Mouse (Mus musculus) WW6 (cell line): ENCODE results near the gene Tmem234.

Experiments
- DNase-seq: peaks from one replicate; pipeline ENCODE4 v3.0.0-alpha.2; 2013; ENCODE audit warnings: low read depth, low spot score

The Tmem234 gene

DNA sequence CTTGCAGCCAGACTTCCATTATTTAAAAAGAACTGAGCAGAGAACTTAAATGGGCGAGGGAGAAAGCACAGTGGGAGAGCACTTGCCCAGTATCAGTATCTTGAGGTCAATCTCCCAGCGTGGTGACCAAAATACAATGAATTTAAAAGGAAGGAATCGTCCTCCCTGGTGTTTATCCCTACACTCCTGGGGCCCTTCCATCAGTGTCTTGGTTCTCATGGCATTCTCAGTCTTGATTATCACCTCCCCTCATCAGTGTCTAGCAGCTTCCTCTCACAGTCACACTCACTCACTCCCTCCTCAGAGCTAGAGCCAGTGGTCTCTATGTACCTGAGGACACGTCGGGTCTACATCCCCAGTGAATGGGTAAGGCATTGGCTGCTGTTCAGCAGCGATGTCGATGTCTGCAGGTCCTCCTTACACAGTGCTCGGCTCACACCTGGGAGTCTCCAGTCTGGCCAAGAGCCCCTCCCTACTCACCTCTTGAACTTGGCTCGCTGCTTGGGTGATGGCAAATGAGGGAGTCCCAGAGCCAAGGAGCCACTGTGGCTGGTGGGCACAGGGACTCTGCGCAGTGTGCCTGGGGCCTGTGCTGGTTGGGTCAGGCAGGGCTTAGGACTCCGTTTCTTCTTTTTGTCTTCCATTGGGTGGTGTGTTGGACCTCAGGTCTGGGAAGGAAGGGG is 21.8 kb downstream of the Tmem234 start:
- no peak for DNase-seq

DNA sequence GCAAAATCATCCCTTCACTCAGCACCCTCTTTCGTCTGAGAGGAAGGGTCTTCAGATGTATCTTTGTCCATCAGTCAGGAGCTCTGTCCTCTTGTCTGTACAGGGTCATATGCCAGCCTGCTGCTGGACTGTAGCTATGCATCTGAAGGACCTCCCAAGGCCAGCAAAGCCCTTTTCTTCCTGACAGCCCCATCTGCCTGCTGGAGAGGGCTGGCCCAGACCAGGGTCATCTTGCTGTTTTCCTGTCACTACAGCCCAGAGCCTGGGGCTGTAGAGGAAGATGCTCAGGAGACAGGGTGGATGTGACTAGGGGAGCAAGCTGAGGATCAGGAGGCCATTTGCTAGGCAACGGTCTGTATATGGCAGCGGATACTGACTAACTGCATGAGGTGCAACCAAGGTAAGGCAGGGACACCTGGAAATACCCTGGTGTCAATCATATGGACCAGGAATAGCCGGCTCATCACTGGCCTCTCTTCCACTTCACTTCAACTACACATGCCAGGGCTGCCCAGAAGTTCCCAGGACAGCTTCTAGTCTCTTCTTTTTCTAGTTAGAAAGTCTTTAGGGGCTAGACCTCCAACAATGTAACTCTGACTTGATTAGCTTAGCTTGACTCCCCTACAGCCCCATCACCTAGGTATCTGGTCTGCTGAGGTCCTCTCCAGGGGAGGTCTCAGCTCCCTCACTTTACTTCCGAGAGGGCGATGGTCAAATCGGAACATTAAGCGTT is 22.5 kb downstream of the Tmem234 start:
- DNase-seq: no peak

DNA sequence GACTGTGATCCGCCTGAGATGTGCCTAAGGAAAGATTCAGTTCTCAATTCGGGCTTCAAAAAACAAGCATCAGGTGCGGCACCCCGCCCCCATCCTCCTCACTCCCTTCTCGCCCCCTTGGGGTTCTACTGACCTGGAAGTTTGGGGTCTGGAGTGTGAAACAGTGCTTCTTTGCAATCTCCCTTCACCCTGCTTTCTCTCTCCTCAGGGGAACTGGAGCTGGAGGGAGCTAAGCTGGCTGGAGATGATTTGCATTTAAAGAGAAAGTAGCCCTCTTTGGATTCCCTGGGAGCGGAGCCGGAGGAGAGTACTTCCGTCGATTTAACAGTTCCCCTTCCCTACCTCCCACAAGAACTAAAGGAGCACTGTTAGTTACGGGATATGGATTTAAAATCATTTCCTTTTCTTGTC is 23.2 kb downstream of the Tmem234 start, which contains the start of gene Ccdc28b:
TSS of gene Ccdc28b (minus strand) at position 267 of the 411 bp plus-strand sequence.
- DNase-seq: no peak

DNA sequence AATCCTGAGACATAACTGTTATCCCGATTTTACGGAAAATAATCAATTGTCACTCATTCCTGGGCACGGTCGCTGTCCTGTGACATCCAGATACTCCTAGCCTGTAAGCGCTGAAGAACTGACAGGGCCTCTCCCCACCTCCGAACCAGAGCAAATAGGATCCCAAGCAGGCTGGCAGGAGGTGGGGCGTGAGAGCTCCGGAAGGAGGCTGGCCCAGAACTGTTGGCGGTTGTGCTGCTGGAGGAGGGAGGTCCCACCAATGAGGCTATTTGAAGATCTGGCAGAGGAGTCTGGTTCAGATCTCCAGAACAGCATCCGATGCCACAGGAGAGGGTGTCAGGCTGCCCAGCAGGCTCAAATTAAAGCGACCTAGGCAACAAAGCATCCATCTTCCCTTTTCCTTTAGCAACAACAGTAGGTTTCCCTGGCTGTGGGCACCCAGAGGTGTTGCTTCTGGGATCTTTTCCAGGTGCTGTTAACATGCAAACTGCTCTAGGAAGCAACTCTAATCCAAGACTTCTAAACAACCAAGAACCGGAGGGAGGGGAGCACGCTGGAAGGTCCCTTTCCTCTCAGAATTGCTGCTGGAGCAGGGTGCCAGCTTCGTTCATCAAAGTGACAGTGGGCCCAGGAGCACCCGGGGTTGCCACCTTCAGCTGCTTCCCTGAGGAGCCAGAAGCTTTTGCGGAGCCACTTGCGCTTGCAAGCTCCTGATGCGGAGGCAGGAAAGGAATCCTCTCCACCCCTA is 24.0 kb downstream of the Tmem234 start:
- peak; percentile 65 for DNase-seq

DNA sequence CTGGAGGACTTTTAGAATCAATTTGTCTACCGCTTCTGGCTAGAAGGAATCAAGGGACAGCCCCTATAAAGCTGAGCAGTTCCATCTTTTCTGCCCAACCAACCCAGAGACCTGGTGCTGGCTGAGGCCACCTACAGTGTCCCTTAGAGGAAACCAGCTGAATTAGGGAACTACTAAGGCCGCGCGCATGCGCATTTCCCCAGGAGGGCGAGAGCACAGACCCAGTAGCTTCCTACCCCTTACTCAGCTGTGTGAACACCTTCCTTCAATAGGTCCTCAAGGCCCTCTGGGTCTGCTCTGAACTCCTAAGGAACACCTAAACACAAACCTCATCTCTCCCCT is 24.5 kb downstream of the Tmem234 start:
- DNase-seq: no peak

DNA sequence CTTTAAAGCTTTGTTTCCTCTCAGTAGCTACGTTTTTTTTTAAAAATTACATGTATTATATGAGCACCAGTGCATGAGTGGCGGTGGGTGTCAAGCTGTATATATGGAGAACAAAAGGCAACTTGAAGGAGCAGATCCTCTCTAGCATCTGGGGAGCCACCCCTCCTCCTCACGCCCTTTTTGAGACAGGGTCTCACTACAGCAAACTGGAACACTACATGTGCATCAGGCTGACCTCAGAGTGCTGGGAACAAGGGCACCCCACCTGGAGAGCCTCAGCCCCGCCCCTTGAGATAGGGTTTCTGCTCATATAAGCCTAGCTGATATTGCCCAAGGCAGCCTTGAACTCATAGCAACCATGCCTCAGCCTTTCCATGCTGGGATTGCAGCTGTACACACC is 25.0 kb downstream of the Tmem234 start:
- no peak for DNase-seq

DNA sequence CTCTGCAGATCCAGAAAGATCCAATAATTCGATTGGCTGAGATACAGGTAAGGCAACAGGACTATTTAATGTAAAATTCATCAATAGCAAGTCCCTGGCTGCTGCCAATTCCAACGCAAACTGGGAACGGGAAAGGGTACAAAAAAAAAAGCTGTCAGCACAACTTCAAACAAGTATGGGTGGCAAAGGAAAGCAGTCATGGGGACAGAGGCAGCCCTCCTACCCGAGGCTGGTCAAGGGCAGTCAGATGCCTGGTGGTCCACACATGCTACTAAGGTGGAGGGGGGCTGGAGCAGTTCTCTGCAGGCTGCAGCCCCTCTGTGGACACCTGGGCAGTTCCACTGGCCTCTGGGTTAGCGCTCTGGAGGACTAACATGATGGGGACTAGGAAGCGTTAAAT is 25.6 kb downstream of the Tmem234 start:
- no peak for DNase-seq

DNA sequence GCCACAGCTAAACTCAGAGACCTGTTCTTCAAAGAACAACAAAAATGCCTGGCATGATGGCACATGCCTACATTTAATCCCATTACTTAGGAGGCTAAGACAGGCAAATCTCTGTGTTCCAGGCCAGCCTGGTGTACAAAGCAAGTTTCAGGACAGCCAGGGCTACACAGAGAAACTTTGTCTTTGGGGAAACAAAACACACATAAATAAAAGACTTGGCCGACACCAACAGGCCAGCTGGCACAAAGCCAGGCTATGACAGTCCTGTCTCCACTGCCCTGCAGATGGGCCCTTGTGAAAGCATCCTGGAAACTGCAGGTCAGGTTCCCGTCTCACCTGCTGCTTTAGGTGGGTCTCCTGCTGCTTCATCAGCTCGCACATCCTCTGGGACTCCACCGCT is 30.5 kb downstream of the Tmem234 start:
- no peak for DNase-seq

DNA sequence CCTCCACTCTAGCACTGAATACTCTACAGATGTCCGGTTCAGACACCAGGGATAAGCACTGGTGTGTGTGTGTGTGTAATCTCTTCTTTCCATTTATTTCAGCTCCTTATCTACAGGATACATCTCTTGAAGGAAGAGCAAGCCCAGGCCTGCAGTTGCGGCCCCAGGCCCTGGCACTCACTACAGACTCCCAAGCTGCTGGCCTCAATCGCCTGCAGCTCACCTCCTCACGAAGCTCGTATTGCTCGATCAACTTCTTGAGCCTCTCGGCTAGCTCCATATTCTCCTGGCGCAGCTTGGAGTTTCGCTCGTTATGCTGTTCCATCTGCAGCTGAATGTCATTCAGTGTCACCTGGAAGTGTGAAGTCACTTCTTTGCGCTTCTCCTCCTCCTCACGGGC is 31.4 kb downstream of the Tmem234 start:
- DNase-seq: no peak

DNA sequence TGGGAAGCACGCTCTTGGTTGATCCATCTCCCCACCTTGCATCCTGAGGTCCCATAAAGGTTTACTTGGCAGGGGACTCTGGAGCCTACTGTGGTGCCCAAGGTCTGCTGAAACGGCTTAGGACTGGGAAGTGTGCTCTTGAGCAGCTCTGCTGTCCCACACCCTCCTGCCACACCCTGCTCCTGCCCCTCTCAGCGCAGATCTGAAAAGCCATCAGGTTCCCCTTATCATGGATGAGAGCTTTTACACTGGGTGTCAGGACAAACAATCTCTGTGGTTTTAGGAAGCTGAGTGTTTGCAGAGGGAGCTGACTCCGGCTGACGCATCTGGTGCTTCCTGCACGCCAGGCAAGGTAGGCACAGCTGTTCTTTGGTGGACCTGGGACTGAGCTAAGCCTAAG is 33.4 kb downstream of the Tmem234 start:
- no peak for DNase-seq

DNA sequence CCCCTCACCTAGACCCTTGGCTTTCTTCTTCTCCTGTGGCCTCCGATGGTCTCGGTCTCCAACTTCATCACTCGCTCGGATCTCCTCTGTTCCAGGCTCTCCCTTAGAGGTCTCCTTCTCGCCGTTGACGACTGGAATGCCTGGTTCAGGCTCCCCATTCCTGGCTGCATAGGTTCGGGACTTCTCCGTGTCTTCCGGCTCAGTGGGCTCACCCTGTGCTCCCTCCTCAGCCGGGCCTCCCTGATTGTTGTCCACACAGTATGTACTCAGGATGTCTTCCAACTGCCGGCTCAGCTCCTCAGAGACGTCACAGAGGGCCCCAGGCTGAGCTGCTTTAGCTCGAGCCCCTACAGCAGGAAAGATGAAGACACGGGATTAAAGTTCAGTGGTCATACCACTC is 38.8 kb downstream of the Tmem234 start:
- no peak for DNase-seq

DNA sequence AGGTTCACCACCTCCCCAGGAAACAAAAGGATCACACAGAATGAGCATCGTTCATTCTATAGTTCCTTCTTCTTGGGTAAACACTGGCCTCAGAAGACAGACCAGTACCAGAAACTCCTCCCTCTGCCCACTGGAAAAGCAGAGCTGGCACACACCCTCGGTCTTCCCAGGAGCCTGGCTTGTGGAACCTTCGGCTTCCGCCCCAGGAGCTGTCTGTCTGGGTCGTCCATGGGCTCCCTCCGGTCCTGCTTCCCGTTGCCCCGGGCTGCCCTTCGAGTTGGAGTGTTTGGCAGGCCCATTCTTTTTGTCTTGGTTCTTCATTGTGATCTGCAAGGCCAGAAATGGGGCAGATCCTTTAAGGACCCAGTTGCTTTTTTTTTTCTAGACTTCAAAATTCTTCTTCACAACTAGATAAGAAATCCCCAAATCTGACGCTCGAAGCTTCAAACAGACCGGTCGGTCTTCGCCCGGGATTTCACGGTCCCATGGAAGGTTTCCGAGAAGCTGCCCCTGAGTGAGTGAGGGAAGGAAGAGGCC is 39.7 kb downstream of the Tmem234 start:
- DNase-seq: no peak

DNA sequence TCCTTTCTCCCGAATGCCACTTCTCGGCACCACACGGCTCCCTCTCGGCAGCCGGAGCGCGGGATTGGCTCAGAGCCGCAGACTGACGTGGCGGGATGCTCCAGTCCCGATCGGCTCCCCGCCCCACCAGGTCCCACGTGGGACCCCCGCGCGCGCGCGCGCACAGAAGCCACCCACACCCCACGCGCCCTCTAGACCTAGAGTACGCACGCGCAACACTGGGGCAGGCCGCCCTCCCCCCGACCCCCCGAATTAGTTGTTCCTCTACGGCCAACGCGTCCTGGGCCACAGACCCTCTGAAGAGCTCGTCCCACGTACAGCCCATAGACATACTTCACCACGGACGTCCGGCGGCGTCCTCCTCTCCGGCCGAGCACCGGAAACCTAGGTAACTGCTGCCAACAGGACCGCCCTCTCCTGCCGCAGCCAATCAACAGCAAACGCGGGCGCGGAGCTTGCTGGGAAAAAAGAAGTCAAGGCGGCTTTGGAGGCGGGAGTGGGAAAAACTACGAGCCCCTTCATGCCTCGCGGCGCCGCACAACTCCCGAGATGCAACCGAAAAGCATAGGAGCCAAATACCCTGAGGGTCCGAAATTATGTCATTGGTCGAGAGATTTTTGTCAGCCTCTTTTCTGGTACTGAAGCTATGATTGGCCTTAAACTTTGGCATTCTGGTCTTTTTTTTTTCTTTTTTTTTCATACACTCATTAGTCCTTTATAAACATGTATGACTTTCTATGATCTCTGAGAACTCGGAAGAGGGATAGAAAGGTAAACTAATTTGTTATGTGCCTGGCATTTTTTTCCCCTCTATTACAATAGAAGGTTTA is 40.4 kb downstream of the Tmem234 start, which contains the start of gene Txlna:
TSS of gene Txlna (minus strand) at position 428 of the 830 bp plus-strand sequence.
- DNase-seq: peak; percentile 93

DNA sequence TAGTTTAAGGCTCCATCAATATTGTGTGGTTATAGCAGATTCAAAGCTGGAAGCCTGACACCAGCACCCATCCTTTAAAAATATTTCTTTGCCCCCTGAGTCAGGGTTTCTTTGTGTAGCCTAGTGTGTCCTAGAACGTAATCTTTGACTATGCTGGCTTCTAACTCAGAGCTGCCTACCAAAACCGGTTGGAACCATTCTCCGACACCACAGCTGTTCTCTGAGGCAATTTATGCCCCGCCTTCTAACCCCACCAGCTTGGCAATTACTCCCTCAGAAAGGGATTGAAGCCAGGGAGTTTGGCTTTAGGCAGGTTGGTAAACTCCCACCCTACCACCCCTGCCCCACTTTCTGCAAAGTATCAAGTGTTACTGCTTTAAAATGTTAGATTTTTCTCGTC is 41.3 kb downstream of the Tmem234 start:
- DNase-seq: no peak

DNA sequence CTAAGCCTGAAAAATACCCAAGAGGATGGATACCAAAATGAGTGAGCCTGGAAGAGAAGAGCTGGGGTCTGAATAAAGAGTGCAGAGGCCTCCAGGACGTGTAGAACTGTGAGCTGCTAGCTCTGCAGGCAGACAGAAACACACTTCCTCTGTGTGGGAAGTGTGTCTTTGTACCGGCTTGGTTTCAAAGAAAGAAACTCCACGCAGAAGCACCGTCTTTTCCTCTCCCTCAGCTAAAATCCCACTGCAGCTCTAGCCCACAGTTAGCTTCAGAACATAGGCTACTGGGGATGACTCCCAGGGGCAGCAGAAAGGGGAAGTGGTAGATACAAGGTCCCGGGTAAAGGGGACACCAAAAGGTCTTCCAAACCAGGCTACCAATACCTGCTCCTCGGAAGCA is 44.7 kb downstream of the Tmem234 start:
- DNase-seq: no peak

DNA sequence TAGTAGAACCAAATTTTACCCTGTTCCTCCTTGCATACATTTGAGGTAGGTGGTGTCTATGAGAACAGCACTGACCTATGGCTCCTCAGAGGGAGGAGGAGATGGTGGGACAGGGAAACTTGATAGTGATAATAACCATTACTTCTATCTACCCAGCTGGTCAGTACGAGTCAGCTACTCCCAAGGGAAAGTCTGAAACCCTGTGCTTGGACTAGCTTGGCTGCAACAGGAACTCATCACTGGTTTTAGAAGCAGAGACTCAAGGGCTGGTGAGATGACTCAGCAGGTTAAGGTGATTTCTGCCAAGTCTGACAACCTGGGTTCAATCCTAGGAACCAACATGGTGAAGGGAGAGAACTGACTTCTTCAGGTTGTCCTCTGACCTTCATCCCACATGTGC is 48.2 kb downstream of the Tmem234 start:
- DNase-seq: no peak

DNA sequence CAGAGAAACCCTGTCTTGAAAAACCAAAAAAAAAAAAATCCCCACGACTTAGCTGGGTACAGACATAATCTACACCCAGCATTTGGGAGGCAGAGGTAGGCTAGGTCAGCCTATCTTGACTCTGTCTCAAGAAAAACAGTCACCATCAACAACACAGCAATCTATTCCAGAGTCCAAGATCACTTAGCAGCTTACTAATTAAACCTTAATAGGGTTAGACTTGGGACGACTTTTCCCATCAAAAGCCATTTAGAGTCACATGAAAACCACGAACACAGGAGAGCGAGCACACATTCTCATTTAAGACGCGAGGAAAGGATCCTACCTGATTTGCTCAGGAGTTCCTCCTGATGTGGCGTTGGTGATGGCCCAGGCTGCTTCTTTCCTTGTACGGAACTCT is 49.9 kb downstream of the Tmem234 start:
- no peak for DNase-seq

DNA sequence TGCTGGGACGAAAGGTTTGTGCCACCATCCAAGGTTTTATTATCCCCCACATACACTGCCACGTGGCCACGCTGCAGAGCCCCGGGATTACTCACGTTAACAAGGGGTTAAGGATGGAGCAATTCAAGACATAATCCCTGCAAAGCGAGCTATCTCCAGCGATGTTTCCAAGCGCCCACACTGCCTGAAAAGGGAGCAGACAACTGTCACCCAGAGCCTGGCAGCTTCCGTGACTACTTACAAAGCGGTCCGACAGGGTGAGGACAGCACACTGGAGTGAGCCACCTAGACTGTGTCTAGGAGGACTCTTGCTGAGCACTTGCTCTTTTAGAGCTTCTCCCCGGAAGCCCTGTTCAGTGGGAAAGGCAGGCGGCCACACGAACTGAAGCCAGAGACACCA is 54.3 kb downstream of the Tmem234 start:
- no peak for DNase-seq

DNA sequence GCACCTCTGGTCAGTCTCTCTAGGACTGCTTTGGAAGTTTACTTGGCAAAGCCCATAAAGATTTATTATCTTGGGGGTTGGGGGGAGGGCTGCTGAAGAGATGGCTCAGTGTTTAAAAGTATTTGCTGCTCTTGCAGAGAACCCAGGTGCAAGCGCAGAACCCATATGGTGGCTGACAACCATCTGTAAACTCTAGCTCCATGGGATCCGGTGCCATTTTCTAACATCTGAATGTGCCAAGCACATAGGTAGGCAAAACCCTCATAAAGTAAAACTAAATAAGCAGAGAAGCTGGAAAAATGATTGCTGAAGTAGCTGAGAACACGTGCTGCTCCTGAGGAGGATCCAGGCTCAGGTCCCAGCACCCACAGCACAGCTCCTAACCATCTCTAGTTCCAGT is 61.1 kb downstream of the Tmem234 start:
- DNase-seq: no peak

DNA sequence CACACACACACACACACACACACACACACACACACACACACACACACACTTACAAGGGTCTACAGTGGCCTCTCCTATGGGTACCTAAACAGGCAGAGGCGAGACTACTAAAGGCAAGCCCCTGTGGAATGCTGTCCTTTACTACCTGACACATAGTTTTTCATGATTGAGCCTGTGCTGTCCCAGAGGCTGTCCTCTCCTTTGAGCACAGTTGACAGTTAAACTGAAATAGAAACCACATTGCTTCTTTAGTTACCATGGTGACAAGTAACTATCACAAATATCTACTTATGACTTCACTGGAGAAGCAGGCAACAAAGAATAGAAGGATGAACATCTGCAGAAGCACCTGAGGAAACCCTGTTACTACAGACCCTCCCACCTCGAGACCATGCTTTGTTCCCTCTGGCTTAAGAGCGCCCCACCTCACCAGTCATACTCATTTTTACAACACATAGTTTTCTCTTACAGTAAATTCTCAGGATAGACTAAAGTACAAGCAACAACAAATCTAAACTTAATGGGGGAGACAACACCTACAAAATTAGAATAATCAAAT is 61.9 kb downstream of the Tmem234 start:
- DNase-seq: no peak

DNA sequence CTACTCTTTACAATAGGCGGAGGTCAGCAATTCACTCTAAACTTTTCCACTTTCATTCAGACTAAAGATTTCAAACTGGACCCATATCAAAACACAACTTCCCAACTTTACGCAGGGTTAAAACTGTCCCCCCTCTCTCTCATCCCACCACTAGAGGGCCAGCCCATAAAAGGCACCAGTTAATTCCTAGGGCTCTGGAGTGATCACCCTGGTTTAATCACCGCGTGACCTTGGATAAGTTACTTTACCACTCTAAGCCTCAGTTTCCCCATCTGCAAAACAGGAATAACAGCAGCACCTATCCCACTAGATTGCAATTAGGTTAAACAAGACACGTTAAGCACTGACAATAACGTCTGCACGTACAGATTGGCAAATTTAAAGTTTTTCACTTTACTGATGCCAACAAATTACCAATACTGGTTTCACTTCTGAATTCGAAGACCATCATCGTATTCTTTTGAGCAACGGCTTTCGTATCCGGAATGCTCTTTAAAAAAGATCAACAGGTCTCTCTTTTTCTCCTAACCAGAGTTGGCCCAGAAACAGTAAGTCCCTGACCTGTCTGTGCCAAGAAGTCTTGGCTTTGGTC is 71.1 kb downstream of the Tmem234 start:
- DNase-seq: peak; percentile 26
